Mouse (Mus musculus) G1E (cell line): Measurements from ENCODE around the gene Sorcs2.

ENCODE experiments used
- CTCF ChIP-seq: IDR thresholded peaks from 2 replicates; pipeline ENCODE4 v1.5.1; 2012; ENCODE audit warnings: low read depth, low read length, inconsistent platforms, mixed read lengths
- GATA1 ChIP-seq: IDR thresholded peaks from 2 replicates; pipeline ENCODE4 v1.6.1; 2012; ENCODE audit warnings: borderline replicate concordance, low read length, inconsistent platforms, mixed read lengths

- TF ChIP-seq GATA1 (no peak), CTCF (no peak)
These were observed 139.4 kb downstream of the Sorcs2 start for GRCm38 (mm10) chr5:36258387-36259181.
